Mouse (Mus musculus): ENCODE results near the gene Pigo.

Gene Pigo

DNA sequence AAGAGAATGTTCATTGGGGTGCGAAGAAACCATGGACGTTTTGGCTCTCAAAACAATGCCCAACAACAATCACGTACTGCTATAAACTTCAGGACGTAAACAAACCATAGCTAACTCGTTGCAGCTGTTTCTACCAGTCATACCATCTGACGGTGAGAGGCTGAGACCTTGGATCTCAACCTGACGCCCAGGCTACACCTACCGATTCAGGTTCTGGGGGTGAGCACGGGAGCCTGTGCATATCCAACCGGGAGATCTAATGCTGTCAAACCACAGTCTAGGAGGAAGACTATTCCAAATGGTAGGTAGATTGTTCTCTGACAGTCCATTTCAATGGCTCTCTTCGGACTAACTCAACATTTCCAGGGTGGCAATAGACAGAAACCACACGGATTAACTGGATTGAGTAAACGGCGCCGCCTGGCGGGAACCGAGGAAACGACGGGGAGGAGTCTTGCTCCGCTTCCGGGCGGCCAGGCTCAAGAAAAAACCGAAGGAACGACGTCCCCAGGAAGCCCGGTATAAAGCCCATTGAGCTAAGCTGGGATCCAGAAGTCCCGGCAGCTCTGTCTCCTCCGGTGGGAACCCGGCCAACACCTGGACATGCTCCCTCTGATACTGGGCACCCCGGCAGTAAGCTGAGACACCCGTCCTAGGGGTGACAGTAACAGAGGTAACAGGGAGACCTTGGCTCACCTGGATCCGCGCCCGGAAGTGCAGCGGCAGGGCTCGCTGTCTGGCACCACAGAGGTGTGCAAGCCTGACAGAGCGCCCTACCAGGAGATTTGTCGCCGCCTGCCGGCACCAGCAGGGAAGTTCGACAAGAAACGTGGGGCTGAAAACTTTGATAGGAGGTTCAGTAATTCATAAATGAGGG, at the start of gene Pigo:
Pigo (minus strand) TSS at position 736 of the 877 bp plus-strand sequence.
- DNase-seq (ENCODE audit: low read depth, low spot score) = peak; percentile 91

DNA sequence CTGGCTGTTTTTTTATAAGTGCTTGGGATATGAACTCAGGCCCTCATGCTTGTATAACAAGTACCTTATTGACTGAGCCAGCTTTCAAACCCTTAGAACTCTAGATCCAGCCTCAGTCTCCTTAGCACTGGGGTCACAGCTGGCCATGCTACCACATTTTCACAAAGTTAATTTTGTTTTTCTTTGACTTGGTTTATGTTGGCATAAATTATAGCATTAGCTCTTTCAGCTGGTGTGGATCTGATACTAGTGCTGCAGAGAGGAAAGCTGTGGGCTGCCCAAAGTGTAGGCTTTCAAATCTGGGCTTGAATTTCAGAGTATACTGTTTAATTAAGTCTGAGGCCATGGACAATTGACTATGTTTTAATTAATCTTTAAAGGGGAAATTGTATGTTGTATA, 49.3 kb upstream of the Pigo start:
- no peak for DNase-seq (ENCODE audit: low read depth, low spot score)

DNA sequence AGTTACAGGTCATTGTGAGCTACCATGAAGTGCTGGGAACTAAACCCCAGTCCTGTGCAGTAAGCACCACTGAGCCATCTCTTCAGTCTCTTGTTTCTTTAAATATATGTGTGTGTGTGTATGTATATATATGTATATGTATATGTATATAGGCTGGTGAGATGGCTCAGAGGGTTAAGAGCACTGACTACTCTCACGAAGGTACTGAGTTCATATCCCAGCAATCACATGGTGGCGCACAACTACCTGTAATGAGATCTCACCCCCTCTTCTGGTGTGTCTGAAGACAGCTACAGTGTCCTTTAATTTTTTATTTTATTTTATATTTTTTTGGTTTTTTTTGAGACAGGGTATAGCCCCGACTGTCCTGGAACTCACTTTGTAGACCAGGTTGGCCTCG, 39.9 kb upstream of the Pigo start:
- DNase-seq (ENCODE audit: low read depth, low spot score) = no peak

- no peak for DNase-seq (ENCODE audit: low read depth, low spot score)
Observed at GRCm38 (mm10) chr4:43060286-43060685, 34.7 kb upstream of the Pigo start.

- DNase-seq (ENCODE audit: low read depth, low spot score) = no peak
Observed at GRCm38 (mm10) chr4:43059697-43060096, 34.1 kb upstream of the Pigo start.

- DNase-seq (ENCODE audit: low read depth, low spot score) = peak; percentile 94
Observed at GRCm38 (mm10) chr4:43058753-43059654, 33.4 kb upstream of the Pigo start, which contains the start of gene Unc13b. Gene Unc13b, plus strand, starts transcription at chr4:43058953.

- DNase-seq (ENCODE audit: low read depth, low spot score) = no peak
Observed at GRCm38 (mm10) chr4:43058392-43058752, 32.8 kb upstream of the Pigo start.

DNA sequence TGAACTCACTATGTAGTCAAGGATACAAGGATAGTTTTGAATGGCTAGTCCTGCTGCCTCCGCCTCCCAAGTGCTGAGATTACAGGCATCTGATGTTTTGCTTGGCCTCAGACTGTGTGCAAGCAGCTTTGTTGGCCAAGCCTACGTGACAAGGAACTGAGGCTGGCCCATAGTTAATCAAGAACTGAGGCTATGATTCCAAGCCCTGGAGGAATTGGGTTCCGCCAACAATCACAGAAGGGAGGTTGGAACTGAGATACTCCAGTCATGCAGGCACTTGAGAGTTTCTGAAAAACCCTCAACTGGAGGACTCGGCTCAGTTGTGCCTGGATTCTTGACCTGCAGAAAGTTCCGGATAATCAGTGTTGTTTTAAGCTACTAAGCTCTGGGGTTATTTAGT, 32.0 kb upstream of the Pigo start:
- DNase-seq (ENCODE audit: low read depth, low spot score) = no peak

DNA sequence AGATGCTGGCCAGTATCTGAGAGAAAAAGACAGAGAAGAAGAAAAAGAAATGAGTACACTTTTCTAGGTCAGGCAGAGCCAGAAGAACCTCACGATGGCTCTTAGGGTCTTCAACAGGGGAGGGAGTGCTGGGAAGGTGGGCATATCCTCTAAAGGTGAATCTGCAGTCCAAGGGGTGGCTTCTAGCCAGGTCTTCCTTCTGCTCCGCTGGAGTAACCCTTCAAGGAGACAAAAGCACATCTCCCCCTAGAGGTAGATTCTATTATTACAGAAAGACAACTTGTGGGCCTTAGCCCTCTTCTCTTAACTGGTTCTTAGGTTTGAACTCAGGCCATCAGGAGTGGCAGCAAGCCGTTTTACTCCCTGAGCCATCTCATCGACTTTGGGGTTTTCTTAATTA, 27.0 kb upstream of the Pigo start:
- DNase-seq (ENCODE audit: low read depth, low spot score) = peak; percentile 74

- DNase-seq (ENCODE audit: low read depth, low spot score) = peak; percentile 90
Observed at GRCm38 (mm10) chr4:43047231-43047630, 21.6 kb upstream of the Pigo start.

GRCm38 (mm10) chr4:43046607-43047006, 21.0 kb upstream of the Pigo start:
- DNase-seq (ENCODE audit: low read depth, low spot score) = no peak

DNA sequence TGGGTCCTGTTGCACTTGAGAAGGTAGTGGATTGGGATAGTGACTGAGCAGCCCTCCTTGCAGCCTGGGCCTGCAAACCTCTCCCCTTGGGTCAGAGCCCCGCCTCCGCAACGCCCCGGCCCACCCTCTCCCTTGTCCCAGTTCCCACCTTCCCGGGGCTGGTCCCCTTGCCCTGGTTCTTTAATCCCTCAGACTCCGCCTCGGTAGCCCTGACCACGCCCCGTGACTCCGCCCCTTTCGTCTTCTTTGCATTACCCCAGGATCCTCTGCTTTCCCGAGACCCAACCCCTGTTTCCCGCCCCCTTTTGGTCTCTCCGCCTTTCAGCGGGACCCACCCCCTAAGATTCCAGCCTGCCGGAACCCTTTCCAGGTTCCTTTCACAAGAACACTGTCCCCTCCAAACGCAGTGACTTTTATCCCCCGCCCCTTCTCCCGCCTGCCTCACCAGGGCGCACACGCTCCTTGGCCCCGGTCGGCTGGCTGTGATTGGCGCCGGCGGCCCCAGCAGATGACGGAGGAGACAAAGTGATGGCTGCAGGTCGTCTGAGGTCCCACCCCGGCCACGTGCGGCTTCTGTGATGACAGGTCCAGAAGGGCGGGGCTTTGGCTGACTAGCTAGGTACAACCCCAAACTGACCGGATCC, 20.2 kb upstream of the Pigo start, which contains the start of gene Fam214b:
Fam214b (minus strand) TSS at position 562 of the 644 bp plus-strand sequence.
- peak; percentile 99 for DNase-seq (ENCODE audit: low read depth, low spot score)

DNA sequence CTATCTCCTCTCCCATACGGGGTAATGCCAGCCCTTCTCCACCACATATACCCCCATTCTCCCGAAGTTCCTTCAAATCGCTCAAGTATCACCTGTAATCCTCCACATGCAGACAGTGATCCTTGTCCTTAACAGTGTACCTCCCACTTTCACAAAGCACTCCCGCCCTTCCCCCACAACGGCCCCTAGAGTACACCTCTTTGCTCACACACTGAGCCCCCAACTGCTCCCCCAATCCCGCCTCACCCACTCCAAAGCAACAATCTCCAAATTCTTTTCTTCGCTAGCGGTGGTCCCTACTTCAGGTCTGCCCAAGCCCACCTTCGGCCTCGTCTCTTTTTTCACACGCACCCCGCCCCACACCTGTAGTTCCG, 19.7 kb upstream of the Pigo start:
- DNase-seq (ENCODE audit: low read depth, low spot score) = no peak

DNA sequence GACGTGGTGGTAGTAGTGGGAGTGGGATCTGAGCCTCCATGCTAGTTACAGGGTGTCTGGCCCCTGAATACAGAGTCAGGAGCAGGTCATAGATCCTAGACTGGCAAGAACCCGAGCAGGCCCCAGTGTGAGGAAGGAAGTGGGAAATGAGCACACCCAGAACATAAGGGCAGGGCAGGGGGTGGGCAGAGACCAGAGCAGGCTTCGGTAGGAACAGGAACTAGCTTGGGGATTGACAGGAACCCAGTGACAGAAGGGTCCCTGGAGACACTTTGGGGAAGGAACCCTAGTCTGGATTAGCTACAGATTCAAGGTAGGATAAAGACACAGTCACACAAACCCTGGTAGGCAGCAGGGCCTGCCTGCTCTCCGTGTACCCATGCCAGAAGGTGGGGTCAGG, 19.1 kb upstream of the Pigo start:
- DNase-seq (ENCODE audit: low read depth, low spot score) = no peak

DNA sequence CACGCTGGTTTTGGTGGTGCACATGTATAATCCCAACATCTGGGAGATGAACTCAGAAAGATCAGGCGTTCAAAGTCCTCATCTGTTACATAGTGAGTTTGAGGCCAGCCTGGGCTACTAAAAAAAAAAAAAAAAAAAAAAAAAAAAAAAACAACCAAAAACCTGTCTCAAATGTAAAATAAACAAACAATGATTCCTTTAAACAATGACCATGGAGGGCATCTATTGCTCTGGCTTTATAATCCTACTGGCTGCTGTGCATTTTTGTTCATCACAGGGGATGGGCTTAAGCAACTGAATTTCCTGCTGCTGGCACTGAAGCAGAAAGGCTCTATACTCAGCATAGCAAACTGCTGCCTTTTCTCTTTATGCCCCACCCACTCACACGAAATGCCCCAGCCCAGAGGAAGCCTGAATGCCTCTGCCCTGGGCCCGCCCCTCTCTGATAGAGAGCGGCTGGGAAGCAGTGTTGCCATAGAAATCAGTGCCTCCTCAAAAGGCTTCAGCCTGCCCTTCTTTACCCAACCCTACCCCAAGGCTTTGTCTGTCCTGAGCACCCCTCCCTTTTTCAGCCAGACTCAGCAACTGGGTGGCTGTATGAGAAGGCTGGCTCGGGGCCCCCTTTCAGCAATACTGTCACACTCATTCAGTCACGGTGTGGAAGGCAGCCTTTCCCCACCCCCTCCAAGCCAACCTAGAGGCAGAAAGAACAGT, 18.2 kb upstream of the Pigo start:
- DNase-seq (ENCODE audit: low read depth, low spot score) = peak; percentile 85

DNA sequence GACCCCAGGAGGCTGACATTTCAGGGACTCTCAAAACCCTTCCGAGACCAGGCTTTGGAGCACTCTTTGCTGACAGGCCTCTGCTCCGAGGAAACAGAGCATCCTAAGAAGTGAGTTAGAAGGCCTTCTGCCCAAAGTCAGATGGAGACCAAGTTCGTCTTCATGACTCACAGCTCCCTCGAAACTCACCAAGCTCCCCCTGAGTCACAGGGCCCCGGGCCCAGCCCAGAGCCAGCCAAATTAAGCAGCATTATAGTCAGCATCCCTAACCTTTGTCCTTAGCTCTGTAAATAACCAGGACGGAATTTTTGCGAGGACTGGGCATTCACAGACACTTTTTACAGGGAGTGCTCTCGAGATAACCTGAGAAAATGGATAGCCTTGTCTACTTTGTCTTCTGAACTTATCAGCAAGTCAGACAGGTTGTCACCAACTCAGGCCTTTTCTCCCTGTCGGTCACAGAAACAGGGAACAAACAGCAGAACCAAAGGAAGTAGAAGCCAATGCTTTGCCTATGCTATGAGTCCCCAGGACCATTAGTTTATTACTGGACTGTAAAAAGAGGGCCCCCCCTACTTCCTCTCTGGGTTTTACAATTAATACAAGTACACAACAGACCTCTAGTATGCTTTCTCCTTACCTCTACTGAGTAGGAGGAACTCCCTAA, 15.4 kb upstream of the Pigo start:
- DNase-seq (ENCODE audit: low read depth, low spot score) = no peak

DNA sequence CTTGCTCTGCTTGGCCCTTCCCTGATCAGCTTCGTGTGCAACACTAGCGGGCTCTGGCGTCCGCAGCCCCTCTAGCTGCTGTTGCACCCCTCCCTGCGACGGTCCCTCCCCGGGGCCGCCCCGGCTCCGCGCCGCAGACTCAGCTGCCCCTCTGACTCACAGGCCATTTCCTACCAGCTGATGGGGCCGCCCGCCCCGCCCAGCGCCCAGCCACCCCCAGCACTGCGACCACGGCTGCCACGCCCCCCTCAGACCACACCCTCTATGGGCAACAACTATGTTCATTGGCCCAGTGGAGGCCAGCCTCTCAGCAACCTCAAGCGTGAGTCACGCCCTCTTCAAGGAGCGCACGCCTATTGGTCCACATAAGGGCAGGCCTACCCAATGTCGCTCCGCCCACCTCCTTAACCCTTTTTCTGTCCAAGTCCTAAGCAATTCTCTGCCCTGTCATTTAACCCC, 14.5 kb upstream of the Pigo start:
- peak; percentile 98 for DNase-seq (ENCODE audit: low read depth, low spot score)

DNA sequence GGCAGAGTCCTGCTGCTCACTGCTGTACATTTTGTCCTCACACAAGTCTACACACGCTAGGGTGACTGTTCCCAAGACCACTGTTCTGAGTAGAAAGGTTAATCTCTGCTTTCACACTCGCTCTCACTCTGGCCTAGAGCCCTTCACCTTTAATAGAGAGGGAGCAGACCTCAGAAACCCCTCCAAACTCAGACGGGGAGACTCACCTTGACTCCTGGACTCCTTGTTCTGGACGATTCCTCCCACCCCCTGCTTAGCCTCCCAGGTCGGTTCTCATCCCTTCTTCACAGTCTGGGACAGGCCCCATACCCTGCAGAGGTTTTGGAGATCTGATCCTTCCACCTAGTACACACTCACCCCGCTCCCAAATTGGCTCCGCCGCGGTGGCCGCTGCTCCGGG, 14.0 kb upstream of the Pigo start:
- DNase-seq (ENCODE audit: low read depth, low spot score) = no peak

- no peak for DNase-seq (ENCODE audit: low read depth, low spot score)
Observed at GRCm38 (mm10) chr4:43038567-43039495, 13.2 kb upstream of the Pigo start.
